Mouse (Mus musculus): Measurements from ENCODE around the gene Zc3h18. TPM values are rescaled to one million over a fixed set of nuclear protein-coding genes. Genes with fewer than 3 reads are reported as not detected.

Gene Zc3h18
- total and polyA plus RNA-seq, 3 experiments, result 30.2 to 122 (median 98.5) TPM

- DNase-seq (ENCODE audit: low read depth, low spot score), result no peak
- Histone ChIP-seq H3K4me1 (ENCODE audit: control insufficient read depth in 1 of 2, insufficient read depth in 2 of 2, low read length in 2 of 2) (peaks cover 4 to 22% of the 10 kb centered on the region in 2 experiments; a peak in 2 of 4 replicates), H3K9ac (ENCODE audit: control insufficient read depth, low read depth, low read length, poor library complexity, severe bottlenecking) (no peak overlapping the region), H3K4me3 (ENCODE audit: control insufficient read depth in 1 of 2, insufficient read depth in 1 of 2, low read depth in 2 of 2, low read length in 2 of 2) (no peak overlapping the region), H3K27me3 (ENCODE audit: control insufficient read depth in 1 of 2, insufficient read depth in 2 of 2, low read length in 2 of 2) (no peaks in the 10 kb centered on the region), H3K9me3 (replicated peaks; ENCODE audit: insufficient read depth, low read length) (no peaks in the 10 kb centered on the region), H3K79me2 (ENCODE audit: control insufficient read depth, insufficient read depth, low read length, poor library complexity) (peaks cover 5% of the 10 kb centered on the region), H3K36me3 (ENCODE audit: control insufficient read depth in 1 of 2, insufficient read depth in 2 of 2, low read length in 2 of 2) (peaks cover 0 to 12% of the 10 kb centered on the region in 2 experiments; a peak in 2 of 4 replicates), H3K27ac (ENCODE audit: control insufficient read depth, low read depth, low read length) (no peak overlapping the region)
- TF ChIP-seq ZMIZ1 (IDR thresholded peaks at IDR 0.05; ENCODE audit: low read depth, low read length) (no peak), EP300 (IDR thresholded peaks at IDR 0.05; ENCODE audit: low read depth in 1 of 2, low read length in 2 of 2) (no peak), TBP (IDR thresholded peaks at IDR 0.05; ENCODE audit: low read depth, low read length) (no peak), JUND (IDR thresholded peaks at IDR 0.05; ENCODE audit: low read depth, low read length) (no peak), E2F4 (IDR thresholded peaks at IDR 0.05; ENCODE audit: borderline replicate concordance, low read depth, low read length) (no peak), RAD21 (IDR thresholded peaks at IDR 0.05; ENCODE audit: low read depth, low read length) (no peak), SIN3A (IDR thresholded peaks at IDR 0.05; ENCODE audit: low read length) (no peak), CTCF (IDR thresholded peaks at IDR 0.05 in 2 of 3, conservative IDR thresholded peaks at IDR 0.05 in 1 of 3; ENCODE audit: control insufficient read depth in 1 of 3, insufficient read depth in 1 of 3, low read depth in 2 of 3, low read length in 3 of 3, poor library complexity in 1 of 3, severe bottlenecking in 1 of 3) (no peak), RCOR1 (IDR thresholded peaks at IDR 0.05; ENCODE audit: low read depth, low read length) (no peak), KAT2A (conservative IDR thresholded peaks at IDR 0.05; ENCODE audit: low read depth, low read length) (no peak), NELFE (IDR thresholded peaks at IDR 0.05; ENCODE audit: low read depth, low read length) (no peak)
Observed at GRCm38 (mm10) chr8:122371706-122372105, 4.7 kb upstream of the Zc3h18 start.

- peaks cover 4 to 33% of the 10 kb centered on the region in 2 experiments; a peak in 3 of 4 replicates for H3K4me1 ChIP-seq (ENCODE audit: control insufficient read depth in 1 of 2, insufficient read depth in 2 of 2, low read length in 2 of 2)
- peak; percentile 21 for DNase-seq (ENCODE audit: low read depth, low spot score)
- H3K4me3 ChIP-seq (ENCODE audit: control insufficient read depth in 1 of 2, insufficient read depth in 1 of 2, low read depth in 2 of 2, low read length in 2 of 2), result peak overlapping the region; percentile 60 to 69
- H3K36me3 ChIP-seq (ENCODE audit: control insufficient read depth in 1 of 2, insufficient read depth in 2 of 2, low read length in 2 of 2), result peaks cover 10 to 26% of the 10 kb centered on the region in 2 experiments
- H3K27ac ChIP-seq (ENCODE audit: control insufficient read depth, low read depth, low read length), result no peak overlapping the region; the same call in 1 of the 2 replicates
- H3K9me3 ChIP-seq (replicated peaks; ENCODE audit: insufficient read depth, low read length), result no peaks in the 10 kb centered on the region
- TF ChIP-seq BHLHE40 (IDR thresholded peaks at IDR 0.05; ENCODE audit: borderline replicate concordance, low read depth, low read length) (no peak), SMC3 (IDR thresholded peaks at IDR 0.05; ENCODE audit: low read depth, low read length) (no peak), ETS1 (IDR thresholded peaks at IDR 0.05; ENCODE audit: low read depth, low read length) (no peak), TBP (IDR thresholded peaks at IDR 0.05; ENCODE audit: low read depth, low read length) (no peak), CHD2 (IDR thresholded peaks at IDR 0.05; ENCODE audit: low read length) (no peak), KAT2A (conservative IDR thresholded peaks at IDR 0.05; ENCODE audit: low read depth, low read length) (no peak), EP300 (IDR thresholded peaks at IDR 0.05; ENCODE audit: low read depth in 1 of 2, low read length in 2 of 2) (no peak), TAL1 (IDR thresholded peaks at IDR 0.05; ENCODE audit: low read length) (no peak), MXI1 (IDR thresholded peaks at IDR 0.05; ENCODE audit: low read depth, low read length) (no peak), RCOR1 (IDR thresholded peaks at IDR 0.05; ENCODE audit: low read depth, low read length) (no peak), NRF1 (IDR thresholded peaks at IDR 0.05; ENCODE audit: insufficient read depth, low read depth, low read length, poor library complexity, severe bottlenecking) (no peak), POLR2AphosphoS5 (IDR thresholded peaks at IDR 0.05; ENCODE audit: borderline replicate concordance, low read depth, low read length) (no peak), MYC (IDR thresholded peaks at IDR 0.05; ENCODE audit: low read depth, low read length) (no peak)
- peak overlapping the region; percentile 78 for H3K9ac ChIP-seq (ENCODE audit: control insufficient read depth, low read depth, low read length, poor library complexity, severe bottlenecking)
- peaks cover 40% of the 10 kb centered on the region for H3K79me2 ChIP-seq (ENCODE audit: control insufficient read depth, insufficient read depth, low read length, poor library complexity)
- H3K27me3 ChIP-seq (ENCODE audit: control insufficient read depth in 1 of 2, insufficient read depth in 2 of 2, low read length in 2 of 2), result no peaks in the 10 kb centered on the region
Observed at GRCm38 (mm10) chr8:122375320-122375719, 1.1 kb upstream of the Zc3h18 start.

All from MEL (cell line).